Mouse (Mus musculus) frontal cortex, postnatal 25 days (tissue): ENCODE data around the gene Fam47e.

Source experiments
- DNase-seq, 2 experiments: peaks; one replicate each; pipeline ENCODE4 v3.0.0; 2022; ENCODE audit warnings: low spot score in 2 of 2

The Fam47e gene

GRCm38 (mm10) chr5:92602691-92603690, 48.1 kb downstream of the Fam47e start, which contains the start of gene Stbd1:
Gene Stbd1 (plus strand): TSS chr5:92603041.
- no peak for DNase-seq

- DNase-seq: no peak
Observed at GRCm38 (mm10) chr5:92604452-92605247, 49.8 kb downstream of the Fam47e start.

GRCm38 (mm10) chr5:92607492-92608229, 52.8 kb downstream of the Fam47e start:
- no peak for DNase-seq

GRCm38 (mm10) chr5:92612756-92613155, 57.9 kb downstream of the Fam47e start:
- no peak for DNase-seq

GRCm38 (mm10) chr5:92621883-92622282, 67.0 kb downstream of the Fam47e start:
- DNase-seq: no peak

GRCm38 (mm10) chr5:92627896-92628295, 73.0 kb downstream of the Fam47e start:
- no peak for DNase-seq

- no peak for DNase-seq
Observed at GRCm38 (mm10) chr5:92633526-92633925, 78.7 kb downstream of the Fam47e start.

GRCm38 (mm10) chr5:92634916-92635315, 80.0 kb downstream of the Fam47e start:
- DNase-seq: no peak

- no peak for DNase-seq
Observed at GRCm38 (mm10) chr5:92635891-92636290, 81.0 kb downstream of the Fam47e start.

- DNase-seq: no peak
Observed at GRCm38 (mm10) chr5:92640861-92641260, 86.0 kb downstream of the Fam47e start.
